Mouse (Mus musculus) liver, embryonic 14.5 days (tissue): ENCODE measurements around the gene Ksr2.

Experiments used
- CTCF ChIP-seq: IDR thresholded peaks from 2 replicates; pipeline ENCODE4 v1.5.1; 2016; ENCODE audit warnings: antibody characterized with exemption, low read depth, control low read depth
- EP300 ChIP-seq: IDR thresholded peaks from 2 replicates; pipeline ENCODE4 v1.6.1; 2016; ENCODE audit warnings: antibody characterized with exemption, low read depth

DNA sequence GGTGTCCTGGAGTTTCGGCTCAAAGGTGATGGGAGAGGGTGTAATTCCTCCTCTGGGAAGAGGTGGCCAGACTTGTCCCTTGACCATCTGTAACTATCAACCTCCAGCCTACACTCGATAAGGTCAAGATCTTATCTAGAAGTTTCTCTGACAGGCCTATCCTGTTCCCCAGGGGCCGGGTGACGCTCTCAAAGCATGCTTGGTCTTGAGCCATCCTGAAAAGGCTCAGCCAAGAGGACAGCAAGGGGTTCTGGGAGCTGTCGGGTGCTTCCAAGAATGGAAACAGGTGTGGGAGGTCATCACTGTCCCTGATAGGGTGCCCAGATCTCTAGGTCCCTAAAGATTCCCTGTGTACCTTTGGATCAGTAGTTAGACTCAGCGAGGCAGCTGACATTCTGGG lies 4.4 kb upstream of the Ksr2 start:
- no peak for TF ChIP-seq EP300
- no peak for TF ChIP-seq CTCF
